Mouse (Mus musculus) spleen, adult 12 weeks (tissue): ENCODE measurements around the gene Mbip.

Source experiments
- DNase-seq: peaks from one replicate; pipeline ENCODE4 v3.0.0; 2022; ENCODE audit warnings: low spot score

Mbip gene

GRCm38 (mm10) chr12:56345367-56346089 is at the start of gene Mbip:
Gene Mbip, minus strand, starts transcription at chr12:56345894.
- peak; percentile 90 for DNase-seq

- no peak for DNase-seq
Measured at GRCm38 (mm10) chr12:56387647-56388205, 42.0 kb upstream of the Mbip start.

- no peak for DNase-seq
Measured at GRCm38 (mm10) chr12:56386955-56387646, 41.4 kb upstream of the Mbip start.

- DNase-seq, result no peak
Measured at GRCm38 (mm10) chr12:56344771-56345314, 851 bp downstream of the Mbip start.

- DNase-seq, result no peak
Measured at GRCm38 (mm10) chr12:56339295-56340056, 6.2 kb downstream of the Mbip start.

- DNase-seq, result no peak
Measured at GRCm38 (mm10) chr12:56333461-56333860, 12.2 kb downstream of the Mbip start.

GRCm38 (mm10) chr12:56332475-56332874 is 13.2 kb downstream of the Mbip start:
- no peak for DNase-seq

GRCm38 (mm10) chr12:56327448-56327998 is 18.2 kb downstream of the Mbip start:
- DNase-seq, result no peak

GRCm38 (mm10) chr12:56325851-56326250 is 19.8 kb downstream of the Mbip start:
- no peak for DNase-seq

- no peak for DNase-seq
Measured at GRCm38 (mm10) chr12:56318941-56319340, 26.8 kb downstream of the Mbip start.

GRCm38 (mm10) chr12:56318059-56318458 is 27.6 kb downstream of the Mbip start:
- DNase-seq, result no peak

- DNase-seq, result no peak
Measured at GRCm38 (mm10) chr12:56305758-56306157, 39.9 kb downstream of the Mbip start.

GRCm38 (mm10) chr12:56302321-56303017 is 43.2 kb downstream of the Mbip start:
- no peak for DNase-seq

- DNase-seq, result no peak
Measured at GRCm38 (mm10) chr12:56301487-56302293, 44.0 kb downstream of the Mbip start.

- no peak for DNase-seq
Measured at GRCm38 (mm10) chr12:56299610-56300009, 46.1 kb downstream of the Mbip start.

GRCm38 (mm10) chr12:56298919-56299318 is 46.8 kb downstream of the Mbip start:
- no peak for DNase-seq

- DNase-seq, result no peak
Measured at GRCm38 (mm10) chr12:56297921-56298830, 47.5 kb downstream of the Mbip start.

- DNase-seq, result no peak
Measured at GRCm38 (mm10) chr12:56297099-56297498, 48.6 kb downstream of the Mbip start.

- no peak for DNase-seq
Measured at GRCm38 (mm10) chr12:56296524-56296923, 49.2 kb downstream of the Mbip start.
